In genomic region chr12:111165831-111166591, GRCm38 (mm10) we compare ENCODE assay signal across 8 mouse cellular contexts. TPM values are rescaled to one million over a fixed set of nuclear protein-coding genes. Genes with fewer than 3 reads are reported as not detected.
DNase-seq lines count a peak whose midpoint lies in the region; ATAC-seq lines count a peak whose summit lies in the region.

Traf3 (plus strand) TSS chr12:111166370.

- intact Hi-C loops in gastrocnemius, postnatal 14 days (cut with DNase I; ENCODE audit: low total_unique reads), result no loop called here
- intact Hi-C loops in left cerebral cortex, postnatal 25 days (cut with DNase I), result loop anchor here (2.0 kb wide), 2 partner anchors 77 to 85 kb away; no protein-coding TSS in a partner anchor

- peak; percentile 46 for DNase-seq in WW6 (ENCODE audit: low read depth, low spot score)
- DNase-seq in cerebellum, adult 9-11 months, result peak; percentile 64
- DNase-seq in gastrocnemius, postnatal 14 days, result peak; percentile 76
- peak; percentile 91 for DNase-seq in induced T-regulatory cell, adult 2 months (ENCODE audit: low read depth)
- peak; percentile 51 to 61 for DNase-seq in left cerebral cortex, postnatal 25 days (ENCODE audit: low spot score in 2 of 2)
- peak; percentile 81 for DNase-seq in right cerebral cortex, postnatal 10 days (ENCODE audit: low spot score in 2 of 2)
- peak; percentile 42 to 63 for DNase-seq in urinary bladder, postnatal 36 days (ENCODE audit: low spot score in 2 of 2)

- 0 out of 2 replicates have a peak, but pooled peaks have one; percentile 2 for ATAC-seq in megakaryocyte-erythroid progenitor cell, adult 5-6 weeks (replicated peaks; ENCODE audit: low FRiP score, low TSS enrichment, poor library complexity, severe bottlenecking)

RNA-seq across cellular contexts. Expression of gene Traf3, which starts in this region (rescaled TPM):
- 10 to 100 TPM; 10.5 to 18.7 TPM for total RNA-seq in gastrocnemius, postnatal 14 days (2021)
- 10 to 100 TPM; 61.3 to 74.6 TPM for total RNA-seq in left cerebral cortex, postnatal 25 days (2021)
- 11.1 and 15.1 TPM in 2 replicates for total RNA-seq in megakaryocyte-erythroid progenitor cell, adult 5-6 weeks (2014; fragmentation: Nextera tagmentation)
- 8.9 and 14.4 TPM in 2 replicates for total RNA-seq in megakaryocyte-erythroid progenitor cell, adult 5-6 weeks (2017)

Comparison
In these comparisons a context has a peak if more than half of its experiments do, and no peak if none do; other contexts are left out.
1. Peak in every context shown above with its lines: DNase-seq and ATAC-seq.